ENCODE assay signal across 13 mouse cellular contexts in genomic region chr19:20426443-20427161, GRCm38 (mm10).
"Had no signal": no experiment of that assay in that cellular context is flagged by ENCODE, and none has a peak within 500 bp of the region (broad histone marks: within the 10 kb centered on the region; RNA-seq: fewer than 3 reads in every experiment).

No protein-coding gene starts in this region.

- H3K4me2 ChIP-seq: limb, embryonic 15.5 days; liver, embryonic 12.5 days; midbrain, embryonic 12.5 days; neural tube, embryonic 13.5 days had no signal

- H3K27ac ChIP-seq: layer of hippocampus, adult 2 months; limb, embryonic 15.5 days; liver, embryonic 12.5 days; midbrain, embryonic 12.5 days; neural tube, embryonic 13.5 days had no signal

- H3K9me3 ChIP-seq: limb, embryonic 15.5 days; liver, embryonic 12.5 days; midbrain, embryonic 12.5 days; neural tube, embryonic 13.5 days had no signal

- H3K36me3 ChIP-seq: limb, embryonic 15.5 days; liver, embryonic 12.5 days; midbrain, embryonic 12.5 days; neural tube, embryonic 13.5 days had no signal

- ATAC-seq: intestine, postnatal 0 days; liver, embryonic 12.5 days; midbrain, embryonic 16.5 days had no signal

- H3K9ac ChIP-seq: limb, embryonic 15.5 days; liver, embryonic 12.5 days; midbrain, embryonic 12.5 days; neural tube, embryonic 13.5 days had no signal

- DNase-seq: kidney, adult 8-10 months; kidney, postnatal 4 days; retina, postnatal 1 day; right cerebral cortex, postnatal 4 days; spleen, adult 18-20 months; thymus, postnatal 4 days had no signal

- H3K27me3 ChIP-seq: limb, embryonic 15.5 days; liver, embryonic 12.5 days; midbrain, embryonic 12.5 days; neural tube, embryonic 13.5 days had no signal

- H3K4me3 ChIP-seq: layer of hippocampus, adult 2 months; limb, embryonic 15.5 days; liver, embryonic 12.5 days; midbrain, embryonic 12.5 days; neural tube, embryonic 13.5 days had no signal

- H3K4me1 ChIP-seq: limb, embryonic 15.5 days; liver, embryonic 12.5 days; midbrain, embryonic 12.5 days; neural tube, embryonic 13.5 days had no signal
